Mouse (Mus musculus) bone marrow macrophage, adult 2 months (primary cell): ENCODE data around the gene Dusp8. TPM values are rescaled to one million over a fixed set of nuclear protein-coding genes. Genes with fewer than 3 reads are reported as not detected.

Experiments used
- H3K27ac ChIP-seq: 2 replicates; pipeline ENCODE4 v1.5.1; 2012; ENCODE audit warnings: low read depth, low read length; ENCODE audit not compliant: insufficient read depth
- H3K4me1 ChIP-seq: 2 replicates; pipeline ENCODE4 v1.6.1; 2012; ENCODE audit warnings: low read length; ENCODE audit not compliant: control insufficient read depth, insufficient read depth
- H3K4me3 ChIP-seq: 2 replicates; pipeline ENCODE4 v1.5.1; 2012; ENCODE audit warnings: mild to moderate bottlenecking, low read length, moderate library complexity; ENCODE audit not compliant: insufficient read depth
- CTCF ChIP-seq: IDR thresholded peaks from 2 replicates; pipeline ENCODE4 v1.5.1; 2012; ENCODE audit warnings: low read depth, mild to moderate bottlenecking, low read length, moderate library complexity
- POLR2A ChIP-seq: IDR thresholded peaks from 2 replicates; pipeline ENCODE4 v1.6.1; 2012; ENCODE audit warnings: mild to moderate bottlenecking, low read depth, low read length, borderline replicate concordance
- polyA plus RNA-seq: library from polyadenylated mRNA; stranded (reverse); fragments of >200 nt; gene quantifications from 2 replicates; pipeline ENCODE4 v1.2.4, GENCODE M21; 2012; ENCODE audit not compliant: missing spikeins, insufficient read depth, insufficient read length

Dusp8 gene
- polyA plus RNA-seq, 1 experiment, result 0.46 TPM

- H3K27ac ChIP-seq, result no peak overlapping the region
- no peak overlapping the region for H3K4me3 ChIP-seq
- TF ChIP-seq POLR2A (no peak), CTCF (no peak)
- peaks cover 5% of the 10 kb centered on the region for H3K4me1 ChIP-seq
These were observed 9.3 kb downstream of the Dusp8 start for GRCm38 (mm10) chr7:142086159-142086905.

- Histone ChIP-seq H3K4me3 (no peak overlapping the region), H3K27ac (no peak overlapping the region), H3K4me1 (peaks cover 5% of the 10 kb centered on the region)
- TF ChIP-seq POLR2A (no peak), CTCF (no peak)
These were observed 10.8 kb downstream of the Dusp8 start for GRCm38 (mm10) chr7:142084820-142085219.

- Histone ChIP-seq H3K4me1 (peaks cover 5% of the 10 kb centered on the region), H3K27ac (no peak overlapping the region), H3K4me3 (no peak overlapping the region)
- TF ChIP-seq CTCF (no peak), POLR2A (no peak)
These were observed 11.2 kb downstream of the Dusp8 start for GRCm38 (mm10) chr7:142084395-142084794.

- H3K27ac ChIP-seq, result no peak overlapping the region
- TF ChIP-seq POLR2A (no peak), CTCF (no peak)
- peaks cover 5% of the 10 kb centered on the region for H3K4me1 ChIP-seq
- H3K4me3 ChIP-seq, result no peak overlapping the region
These were observed 11.9 kb downstream of the Dusp8 start for GRCm38 (mm10) chr7:142083588-142084317.

- Histone ChIP-seq H3K4me3 (no peak overlapping the region), H3K4me1 (peaks cover 5% of the 10 kb centered on the region), H3K27ac (no peak overlapping the region)
- TF ChIP-seq POLR2A (no peak), CTCF (no peak)
These were observed 13.0 kb downstream of the Dusp8 start for GRCm38 (mm10) chr7:142082607-142083006.

GRCm38 (mm10) chr7:142082179-142082578, 13.5 kb downstream of the Dusp8 start:
- Histone ChIP-seq H3K27ac (no peak overlapping the region), H3K4me3 (no peak overlapping the region), H3K4me1 (peaks cover 5% of the 10 kb centered on the region)
- TF ChIP-seq POLR2A, result no peak
- TF ChIP-seq CTCF, result no peak

GRCm38 (mm10) chr7:142081736-142082135, 13.9 kb downstream of the Dusp8 start:
- peaks cover 5% of the 10 kb centered on the region for H3K4me1 ChIP-seq
- H3K4me3 ChIP-seq, result no peak overlapping the region
- no peak for TF ChIP-seq CTCF
- no peak overlapping the region for H3K27ac ChIP-seq

- no peak for TF ChIP-seq CTCF
- TF ChIP-seq POLR2A, result no peak
- no peak overlapping the region for H3K4me3 ChIP-seq
- peaks cover 5% of the 10 kb centered on the region for H3K4me1 ChIP-seq
- no peak overlapping the region for H3K27ac ChIP-seq
These were observed 14.8 kb downstream of the Dusp8 start for GRCm38 (mm10) chr7:142080876-142081275.

GRCm38 (mm10) chr7:142079365-142079764, 16.3 kb downstream of the Dusp8 start:
- Histone ChIP-seq H3K4me3 (no peak overlapping the region), H3K27ac (no peak overlapping the region), H3K4me1 (peaks cover 2% of the 10 kb centered on the region)
- TF ChIP-seq CTCF (no peak), POLR2A (no peak)

GRCm38 (mm10) chr7:142077138-142077537, 18.5 kb downstream of the Dusp8 start:
- TF ChIP-seq POLR2A, result no peak
- TF ChIP-seq CTCF, result no peak
- no peak overlapping the region for H3K27ac ChIP-seq
- H3K4me3 ChIP-seq, result no peak overlapping the region
- peaks cover 8% of the 10 kb centered on the region for H3K4me1 ChIP-seq
